Mouse (Mus musculus): Measurements from ENCODE around the gene Csnk2a1.

- no peak for TF ChIP-seq CTCF (IDR thresholded peaks at IDR 0.05)
- no peak for TF ChIP-seq EP300 (IDR thresholded peaks at IDR 0.05)
Observed at GRCm38 (mm10) chr2:152313926-152314325, 87.3 kb downstream of the Csnk2a1 start.

All from lung, postnatal 0 days (tissue).